In the genomic region with DNA sequence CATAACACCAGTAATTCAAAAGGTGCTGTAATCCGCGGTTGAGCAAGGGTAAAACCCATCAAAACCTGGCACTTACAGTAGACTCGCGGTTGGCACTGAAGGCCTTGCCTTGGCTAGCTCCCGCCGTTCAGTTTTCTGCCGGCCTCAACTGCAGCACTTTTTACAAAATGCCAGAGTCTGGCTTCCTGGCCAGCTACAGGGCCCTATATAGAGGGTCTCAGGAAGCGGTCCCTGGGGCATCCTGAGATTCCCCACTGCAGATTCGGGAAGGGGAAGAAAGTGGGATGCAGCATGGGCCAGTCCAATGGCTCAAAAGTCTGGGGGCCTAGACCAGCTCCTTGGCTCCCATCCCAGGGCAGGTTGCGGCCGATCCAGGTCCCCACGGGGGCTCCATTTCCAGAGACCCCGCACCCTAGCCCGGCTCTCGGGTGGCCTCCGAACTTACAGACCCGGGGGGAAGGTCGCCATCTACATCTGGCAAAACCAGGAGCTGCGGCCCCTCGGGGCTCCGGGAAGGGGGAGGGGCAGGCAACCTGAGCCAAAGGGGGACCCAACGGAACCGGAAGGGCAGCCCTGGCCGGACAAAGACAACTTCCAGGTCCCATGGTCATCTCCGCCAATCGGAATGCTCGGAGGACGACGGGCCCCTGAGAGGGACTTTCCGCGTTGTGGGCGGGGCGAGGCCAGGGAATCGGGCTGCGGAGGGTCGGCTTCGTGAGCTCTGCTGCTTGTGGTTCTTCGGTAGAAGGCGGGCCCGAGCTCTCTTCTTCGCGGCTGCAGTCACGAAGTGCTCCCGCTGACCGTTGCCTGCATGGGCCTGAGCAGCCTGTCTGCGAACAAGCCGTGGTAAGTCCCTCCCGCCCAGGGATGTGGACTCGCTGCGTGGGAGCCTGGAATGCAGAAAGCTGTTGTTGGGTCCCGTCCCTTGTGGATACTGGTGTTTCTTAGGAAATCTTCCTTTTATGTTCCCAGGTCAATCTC, we compare ENCODE assay signal across 8 mouse cellular contexts. TPM values are rescaled to one million over a fixed set of nuclear protein-coding genes. Genes with fewer than 3 reads are reported as not detected.
A peak's percentile ranks its signal among the peaks of the same experiment; 100 is the strongest.
DNase-seq lines count a peak whose midpoint lies in the region; ATAC-seq and TF ChIP-seq lines count a peak whose summit lies in the region.

A gene (minus strand): TSS at position 525 of the 981 bp plus-strand sequence.
A gene (minus strand): TSS at position 561 of the 981 bp plus-strand sequence.
A gene (plus strand): TSS at position 669 of the 981 bp plus-strand sequence.

- no peaks in the 10 kb centered on the region for H3K36me3 ChIP-seq in embryonic facial prominence, embryonic 15.5 days
- no peaks in the 10 kb centered on the region; the same call in 1 of the 2 replicates for H3K36me3 ChIP-seq in kidney, embryonic 14.5 days (ENCODE audit: control insufficient read depth, insufficient read depth, low read length)
- peaks cover 4% of the 10 kb centered on the region for H3K36me3 ChIP-seq in limb, embryonic 14.5 days (ENCODE audit: control insufficient read depth, insufficient read depth, low read length)
- H3K36me3 ChIP-seq in midbrain, embryonic 16.5 days (ENCODE audit: control insufficient read depth, insufficient read depth, low read length): no peaks in the 10 kb centered on the region
- no peaks in the 10 kb centered on the region for H3K36me3 ChIP-seq in spleen, adult 2 months (ENCODE audit: control insufficient read depth, insufficient read depth, low read length)

- no peaks in the 10 kb centered on the region for H3K27me3 ChIP-seq in embryonic facial prominence, embryonic 15.5 days
- H3K27me3 ChIP-seq in kidney, embryonic 14.5 days (ENCODE audit: control insufficient read depth, insufficient read depth, low read length): no peaks in the 10 kb centered on the region
- H3K27me3 ChIP-seq in limb, embryonic 14.5 days (ENCODE audit: control insufficient read depth, insufficient read depth, low read length): no peaks in the 10 kb centered on the region
- no peaks in the 10 kb centered on the region for H3K27me3 ChIP-seq in midbrain, embryonic 16.5 days (ENCODE audit: control insufficient read depth, insufficient read depth, low read depth, low read length)
- H3K27me3 ChIP-seq in spleen, adult 2 months (ENCODE audit: control insufficient read depth, insufficient read depth, low read length): no peaks in the 10 kb centered on the region

- H3K4me1 ChIP-seq in bone marrow macrophage, adult 2 months (ENCODE audit: control insufficient read depth, insufficient read depth, low read length): peaks cover 10% of the 10 kb centered on the region
- peaks cover 7% of the 10 kb centered on the region for H3K4me1 ChIP-seq in embryonic facial prominence, embryonic 15.5 days
- H3K4me1 ChIP-seq in kidney, embryonic 14.5 days (ENCODE audit: control insufficient read depth, insufficient read depth, low read length): peaks cover 12% of the 10 kb centered on the region; the same call in 1 of the 2 replicates
- peaks cover 5% of the 10 kb centered on the region for H3K4me1 ChIP-seq in limb, embryonic 14.5 days (ENCODE audit: control insufficient read depth, insufficient read depth, low read length)
- H3K4me1 ChIP-seq in midbrain, embryonic 16.5 days (ENCODE audit: control insufficient read depth, insufficient read depth, low read length): peaks cover 28% of the 10 kb centered on the region
- no peaks in the 10 kb centered on the region; the same call in 1 of the 2 replicates for H3K4me1 ChIP-seq in spleen, adult 2 months (ENCODE audit: control insufficient read depth, insufficient read depth, insufficient read length)

- H3K4me2 ChIP-seq in embryonic facial prominence, embryonic 15.5 days (replicated peaks): peak within 1 kb of the TSS; percentile 67
- H3K4me2 ChIP-seq in kidney, embryonic 14.5 days (replicated peaks; ENCODE audit: low read depth, low read length): peak within 1 kb of the TSS; percentile 76
- H3K4me2 ChIP-seq in limb, embryonic 14.5 days (replicated peaks; ENCODE audit: low read depth, low read length, severe bottlenecking): peak within 1 kb of the TSS; percentile 56
- peak within 1 kb of the TSS; percentile 88 for H3K4me2 ChIP-seq in midbrain, embryonic 16.5 days (ENCODE audit: low read length)

- H3K9ac ChIP-seq in embryonic facial prominence, embryonic 15.5 days: peak within 1 kb of the TSS; percentile 89
- H3K9ac ChIP-seq in kidney, embryonic 14.5 days (ENCODE audit: low read depth, low read length): peak within 1 kb of the TSS; percentile 92
- peak within 1 kb of the TSS; percentile 95 for H3K9ac ChIP-seq in limb, embryonic 14.5 days (ENCODE audit: low read depth, low read length, severe bottlenecking)
- peak within 1 kb of the TSS; percentile 88 for H3K9ac ChIP-seq in midbrain, embryonic 16.5 days (ENCODE audit: low read depth, low read length)

- WGBS in embryonic facial prominence, embryonic 15.5 days: under 1% methylated on average over 51 of the region's 51 CpGs
- under 1% methylated on average over 49 of the region's 51 CpGs for WGBS in kidney, embryonic 14.5 days
- under 1% methylated on average over 49 of the region's 51 CpGs for WGBS in limb, embryonic 14.5 days
- under 1% methylated on average over 48 of the region's 51 CpGs for WGBS in midbrain, embryonic 16.5 days
- WGBS in spleen, adult 2 months: under 1% methylated on average over 51 of the region's 51 CpGs

- DNase-seq in B cell, adult 2 months: peak; percentile 92 to 94
- peak; percentile 96 to 97 for DNase-seq in heart, adult 9 months (ENCODE audit: low spot score in 2 of 2)
- DNase-seq in limb, embryonic 14.5 days (ENCODE audit: low spot score): peak; percentile 95
- DNase-seq in spleen, adult 2 months (ENCODE audit: low read depth in 1 of 2, low spot score in 2 of 2): peak; percentile 74 to 94

- H3K27ac ChIP-seq in bone marrow macrophage, adult 2 months (ENCODE audit: insufficient read depth, low read depth, low read length): peak within 1 kb of the TSS; percentile 80
- H3K27ac ChIP-seq in embryonic facial prominence, embryonic 15.5 days (replicated peaks): peak within 1 kb of the TSS; percentile 93
- peak within 1 kb of the TSS; percentile 90 for H3K27ac ChIP-seq in kidney, embryonic 14.5 days (ENCODE audit: low read depth, low read length)
- peak within 1 kb of the TSS; percentile 88 for H3K27ac ChIP-seq in limb, embryonic 14.5 days (replicated peaks; ENCODE audit: low read depth, low read length)
- peak within 1 kb of the TSS; percentile 88 for H3K27ac ChIP-seq in midbrain, embryonic 16.5 days (ENCODE audit: low read length)
- H3K27ac ChIP-seq in spleen, adult 2 months (ENCODE audit: insufficient read depth, low read length): peak within 1 kb of the TSS; percentile 78

- TF ChIP-seq POLR2A in bone marrow macrophage, adult 2 months (IDR thresholded peaks at IDR 0.05; ENCODE audit: borderline replicate concordance, low read depth, low read length): no peak
- TF ChIP-seq POLR2A in limb, embryonic 14.5 days (IDR thresholded peaks at IDR 0.05; ENCODE audit: borderline replicate concordance, extremely low read depth, insufficient read depth, insufficient read length): peak; percentile 78; the same call in 1 of the 2 replicates
- peak; percentile 57; the same call in 1 of the 2 replicates for TF ChIP-seq POLR2A in spleen, adult 2 months (IDR thresholded peaks at IDR 0.05; ENCODE audit: low read depth, low read length)

- no peaks in the 10 kb centered on the region for H3K9me3 ChIP-seq in embryonic facial prominence, embryonic 15.5 days (replicated peaks)
- H3K9me3 ChIP-seq in kidney, embryonic 14.5 days (ENCODE audit: control insufficient read depth, low read length): no peaks in the 10 kb centered on the region
- H3K9me3 ChIP-seq in limb, embryonic 14.5 days (ENCODE audit: control insufficient read depth, low read length): no peaks in the 10 kb centered on the region
- H3K9me3 ChIP-seq in midbrain, embryonic 16.5 days (replicated peaks; ENCODE audit: control insufficient read depth, low read length, poor library complexity, severe bottlenecking): no peaks in the 10 kb centered on the region

- H3K4me3 ChIP-seq in bone marrow macrophage, adult 2 months (ENCODE audit: insufficient read depth, low read length): peak within 1 kb of the TSS; percentile 99
- peak within 1 kb of the TSS; percentile 93 for H3K4me3 ChIP-seq in embryonic facial prominence, embryonic 15.5 days (replicated peaks)
- peak within 1 kb of the TSS; percentile 95 for H3K4me3 ChIP-seq in kidney, embryonic 14.5 days (ENCODE audit: low read length)
- H3K4me3 ChIP-seq in limb, embryonic 14.5 days (replicated peaks; ENCODE audit: low read length): peak within 1 kb of the TSS; percentile 87
- peak within 1 kb of the TSS; percentile 75 for H3K4me3 ChIP-seq in midbrain, embryonic 16.5 days (ENCODE audit: low read depth, low read length)
- H3K4me3 ChIP-seq in spleen, adult 2 months (ENCODE audit: extremely low read depth, insufficient read depth, insufficient read length): peak within 1 kb of the TSS; percentile 97

- TF ChIP-seq CTCF in bone marrow macrophage, adult 2 months (IDR thresholded peaks at IDR 0.05; ENCODE audit: low read depth, low read length): no peak
- TF ChIP-seq CTCF in spleen, adult 2 months (IDR thresholded peaks at IDR 0.05; ENCODE audit: extremely low read depth, insufficient read depth, insufficient read length, insufficient replicate concordance): no peak

- peak; percentile 98 for ATAC-seq in embryonic facial prominence, embryonic 15.5 days (ENCODE audit: insufficient number of reproducible peaks, low FRiP score, low TSS enrichment, low read depth)
- ATAC-seq in kidney, embryonic 14.5 days (ENCODE audit: low FRiP score, low TSS enrichment): peak; percentile 100
- peak; percentile 99 for ATAC-seq in limb, embryonic 14.5 days (ENCODE audit: low FRiP score, low read depth)
- peak; percentile 97 for ATAC-seq in midbrain, embryonic 16.5 days

RNA-seq across cellular contexts. Expression of the first gene that starts in this region (rescaled TPM):
- 7.2 and 9.2 TPM in 2 replicates for polyA plus RNA-seq in bone marrow macrophage, adult 2 months (2012; ENCODE audit: insufficient read depth, insufficient read length, missing spikeins)
- polyA plus RNA-seq in embryonic facial prominence, embryonic 15.5 days (2015; fragmentation: Nextera tagmentation; extraction: Ambion mirVana): 6.3 and 6.7 TPM in 2 replicates
- polyA plus RNA-seq in kidney, embryonic 14.5 days (2014; fragmentation: Nextera tagmentation; extraction: Ambion mirVana): 8.5 and 11.0 TPM in 2 replicates
- 9.0 and 9.1 TPM in 2 replicates for polyA plus RNA-seq in limb, embryonic 14.5 days (2012; rRNA removed)
- 6.6 and 7.8 TPM in 2 replicates for polyA plus RNA-seq in limb, embryonic 14.5 days (2014; fragmentation: Nextera tagmentation; extraction: Ambion mirVana)
- polyA plus RNA-seq in midbrain, embryonic 16.5 days (2015; fragmentation: Nextera tagmentation; extraction: Ambion mirVana): 8.3 and 9.1 TPM in 2 replicates
- 1.3 and 1.9 TPM in 2 replicates for polyA plus RNA-seq in spleen, adult 2 months (2012; rRNA removed)

RNA-seq across cellular contexts. Expression of the second gene that starts in this region (rescaled TPM):
- 14.2 and 14.6 TPM in 2 replicates for polyA plus RNA-seq in bone marrow macrophage, adult 2 months (2012; ENCODE audit: insufficient read depth, insufficient read length, missing spikeins)
- 7.7 and 9.1 TPM in 2 replicates for polyA plus RNA-seq in embryonic facial prominence, embryonic 15.5 days (2015; fragmentation: Nextera tagmentation; extraction: Ambion mirVana)
- polyA plus RNA-seq in kidney, embryonic 14.5 days (2014; fragmentation: Nextera tagmentation; extraction: Ambion mirVana): 4.2 and 5.4 TPM in 2 replicates
- 8.6 and 9.0 TPM in 2 replicates for polyA plus RNA-seq in limb, embryonic 14.5 days (2012; rRNA removed)
- polyA plus RNA-seq in limb, embryonic 14.5 days (2014; fragmentation: Nextera tagmentation; extraction: Ambion mirVana): 4.0 and 5.1 TPM in 2 replicates
- 19.2 and 22.3 TPM in 2 replicates for polyA plus RNA-seq in midbrain, embryonic 16.5 days (2015; fragmentation: Nextera tagmentation; extraction: Ambion mirVana)
- polyA plus RNA-seq in spleen, adult 2 months (2012; rRNA removed): 1.4 and 1.5 TPM in 2 replicates

RNA-seq across cellular contexts. Expression of the third gene that starts in this region (rescaled TPM):
- polyA plus RNA-seq in bone marrow macrophage, adult 2 months (2012; ENCODE audit: insufficient read depth, insufficient read length, missing spikeins): 34.3 and 35.0 TPM in 2 replicates
- polyA plus RNA-seq in embryonic facial prominence, embryonic 15.5 days (2015; fragmentation: Nextera tagmentation; extraction: Ambion mirVana): 46.5 and 46.8 TPM in 2 replicates
- 54.8 and 69.1 TPM in 2 replicates for polyA plus RNA-seq in kidney, embryonic 14.5 days (2014; fragmentation: Nextera tagmentation; extraction: Ambion mirVana)
- polyA plus RNA-seq in limb, embryonic 14.5 days (2012; rRNA removed): 34.6 and 37.6 TPM in 2 replicates
- 46.4 and 51.7 TPM in 2 replicates for polyA plus RNA-seq in limb, embryonic 14.5 days (2014; fragmentation: Nextera tagmentation; extraction: Ambion mirVana)
- 50.6 and 56.5 TPM in 2 replicates for polyA plus RNA-seq in midbrain, embryonic 16.5 days (2015; fragmentation: Nextera tagmentation; extraction: Ambion mirVana)
- polyA plus RNA-seq in spleen, adult 2 months (2012; rRNA removed): 3.8 and 5.1 TPM in 2 replicates

Comparison
In these comparisons a context has a peak if more than half of its experiments do, and no peak if none do; other contexts are left out.
1. Peak in every context shown above with its lines: DNase-seq, ATAC-seq, H3K4me3 ChIP-seq and H3K27ac ChIP-seq.